Mouse (Mus musculus) heart, postnatal 0 days (tissue): ENCODE results near the gene Cpsf4. TPM values are rescaled to one million over a fixed set of nuclear protein-coding genes. Genes with fewer than 3 reads are reported as not detected.

Experiments
- ATAC-seq: fragments of 200-750 bp; cut with Nextera tagmentation; 2 replicates; pipeline ENCODE4 v1.8.0; 2017; ENCODE audit warnings: low read depth, moderate number of reproducible peaks, moderate library complexity; ENCODE audit not compliant: insufficient read depth
- DNase-seq: peaks from one replicate; pipeline ENCODE4 v3.0.0-alpha.2; 2016; ENCODE audit warnings: low spot score
- H3K27ac ChIP-seq: fragments of 300-500 bp; sonication (generic); 2 replicates; pipeline ENCODE4 v1.5.1; 2014; ENCODE audit warnings: low read depth, mild to moderate bottlenecking
- H3K27me3 ChIP-seq: fragments of 300-500 bp; sonication (generic); 2 replicates; pipeline ENCODE4 v1.6.1; 2014; ENCODE audit warnings: low read length, mixed read lengths; ENCODE audit not compliant: control insufficient read depth, insufficient read depth
- H3K36me3 ChIP-seq: fragments of 300-500 bp; sonication (generic); replicated peaks from 2 replicates; pipeline ENCODE4 v1.6.1; 2014; ENCODE audit warnings: low read length, mixed read lengths; ENCODE audit not compliant: control insufficient read depth, insufficient read depth
- H3K4me1 ChIP-seq: fragments of 300-500 bp; sonication (generic); 2 replicates; pipeline ENCODE4 v1.6.1; 2014; ENCODE audit warnings: antibody characterized with exemption; ENCODE audit not compliant: control insufficient read depth, insufficient read depth
- H3K4me2 ChIP-seq: fragments of 300-500 bp; sonication (generic); 2 replicates; pipeline ENCODE4 v1.6.1; 2014; ENCODE audit warnings: low read depth, mild to moderate bottlenecking, low read length, moderate library complexity
- H3K4me3 ChIP-seq: fragments of 300-500 bp; sonication (generic); 2 replicates; pipeline ENCODE4 v1.5.1; 2014; ENCODE audit warnings: low read depth, low read length
- H3K9ac ChIP-seq: fragments of 300-500 bp; sonication (generic); replicated peaks from 2 replicates; pipeline ENCODE4 v1.6.1; 2014; ENCODE audit warnings: low read depth, low read length, mixed read lengths
- H3K9me3 ChIP-seq: fragments of 300-500 bp; sonication (generic); replicated peaks from 2 replicates; pipeline ENCODE4 v1.6.1; 2016; ENCODE audit warnings: low read length; ENCODE audit not compliant: control insufficient read depth
- CTCF ChIP-seq: IDR thresholded peaks from 2 replicates; pipeline ENCODE4 v1.5.1; 2016; ENCODE audit warnings: antibody characterized with exemption, control low read depth, low read depth
- EP300 ChIP-seq: IDR thresholded peaks from 2 replicates; pipeline ENCODE4 v1.6.1; 2016; ENCODE audit warnings: antibody characterized with exemption, low read depth
- WGBS: fragments of 180-500 bp; shearing (Covaris S2); extraction: QIAGEN DNeasy Blood & Tissue Kit; methylation state at CpG from one replicate; pipeline ENCODE4 v1.1.7; 2014; 5-methylcytosine and 5-hydroxymethylcytosine counted together
- polyA plus RNA-seq: library from polyadenylated mRNA; unstranded; fragments of >200 nt; fragmentation: Nextera tagmentation; extraction: Ambion mirVana; gene quantifications from 2 replicates; pipeline ENCODE4 v1.2.1, GENCODE M21; 2015
- total RNA-seq: library from RNA; depleted of rRNA; stranded (reverse); fragments of >200 nt; gene quantifications from 2 replicates; pipeline ENCODE4 v1.2.3, GENCODE M21; 2014; ENCODE audit warnings: low replicate concordance; rRNA removed

Gene Cpsf4
- total RNA-seq (20.0 and 21.5 TPM in 2 replicates), polyA plus RNA-seq (14.5 and 14.9 TPM in 2 replicates)

- TF ChIP-seq CTCF = no peak
- peak; percentile 81; the same call in 1 of the 2 replicates for TF ChIP-seq EP300
- ATAC-seq = peak; percentile 93
- DNase-seq = peak; percentile 97
- Histone ChIP-seq H3K36me3 (peaks cover 32% of the 10 kb centered on the region), H3K27me3 (no peaks in the 10 kb centered on the region), H3K4me2 (peak within 1 kb of the TSS; percentile 81), H3K4me3 (peak within 1 kb of the TSS; percentile 79), H3K27ac (peak within 1 kb of the TSS; percentile 79), H3K4me1 (peaks cover 24% of the 10 kb centered on the region), H3K9me3 (no peaks in the 10 kb centered on the region), H3K9ac (peak within 1 kb of the TSS; percentile 94)
- under 1% methylated on average over 47 of the region's 51 CpGs for WGBS
Measured at GRCm38 (mm10) chr5:145166536-145167305, at the start of gene Cpsf4, which contains the start of gene Ptcd1. Gene Cpsf4 (plus strand): TSS chr5:145167213. Gene Ptcd1 (minus strand): TSS chr5:145167108.

DNA sequence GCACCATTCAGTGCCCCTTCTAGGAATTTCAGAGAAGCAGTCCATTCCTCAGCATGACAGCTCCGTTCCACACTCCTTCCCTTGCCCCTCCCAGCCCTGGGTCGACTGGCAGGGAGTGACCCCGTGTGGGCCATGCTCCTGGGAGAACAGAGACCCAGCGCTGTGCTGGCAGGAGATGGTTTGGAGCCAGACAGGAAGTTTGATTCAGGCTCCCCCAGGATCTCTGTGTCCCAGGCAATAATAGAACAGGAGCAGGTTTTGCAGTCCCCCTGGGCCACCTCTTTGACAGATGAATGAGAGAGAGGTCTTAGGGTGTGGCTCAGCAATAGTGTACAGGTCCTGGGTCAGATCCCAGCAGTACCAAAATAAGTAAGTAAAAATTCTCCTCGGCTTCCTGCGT lies 49.0 kb upstream of the Cpsf4 start:
- H3K4me3 ChIP-seq = no peak overlapping the region
- WGBS = 50% methylated on average over 6 of the region's 6 CpGs
- no peak overlapping the region for H3K4me2 ChIP-seq
- 0 out of 2 replicates have a peak overlapping the region, but pooled peaks have one; percentile 22 for H3K27ac ChIP-seq
- ATAC-seq = no peak
- no peaks in the 10 kb centered on the region for H3K27me3 ChIP-seq
- H3K9ac ChIP-seq = no peak overlapping the region
- TF ChIP-seq CTCF = no peak
- 0 out of 2 replicates have a peak, but pooled peaks cover 5% of the 10 kb centered on the region for H3K4me1 ChIP-seq
- DNase-seq = no peak
- H3K36me3 ChIP-seq = peaks cover 9% of the 10 kb centered on the region; the same call in 1 of the 2 replicates
- H3K9me3 ChIP-seq = no peaks in the 10 kb centered on the region

DNA sequence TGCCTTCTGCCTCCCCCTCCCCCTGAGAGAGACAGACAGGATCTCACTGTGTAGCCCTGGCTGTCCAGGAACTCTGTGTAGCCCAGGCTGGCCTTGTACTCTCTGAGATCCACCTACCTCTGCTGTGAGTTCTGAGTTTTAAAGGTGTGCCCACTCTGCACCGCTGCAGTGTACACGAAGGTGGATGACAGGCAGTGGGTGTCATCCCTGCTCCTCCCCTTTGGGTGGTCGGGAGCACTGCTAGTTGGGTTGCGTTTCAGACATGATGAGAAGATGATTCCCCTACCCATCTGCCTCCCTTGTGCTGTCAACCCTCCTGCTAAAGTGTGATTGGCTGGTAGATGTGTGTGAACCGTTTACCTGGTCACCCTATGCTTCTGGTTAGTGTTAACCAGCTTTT lies 48.6 kb upstream of the Cpsf4 start:
- H3K4me2 ChIP-seq = no peak overlapping the region
- no peaks in the 10 kb centered on the region for H3K27me3 ChIP-seq
- H3K4me1 ChIP-seq = 0 out of 2 replicates have a peak, but pooled peaks cover 5% of the 10 kb centered on the region
- no peak for TF ChIP-seq EP300
- TF ChIP-seq CTCF = no peak
- no peaks in the 10 kb centered on the region for H3K9me3 ChIP-seq
- WGBS = 84% methylated on average over 5 of the region's 5 CpGs
- H3K4me3 ChIP-seq = no peak overlapping the region
- DNase-seq = no peak
- H3K27ac ChIP-seq = 0 out of 2 replicates have a peak overlapping the region, but pooled peaks have one; percentile 22
- H3K36me3 ChIP-seq = peaks cover 14% of the 10 kb centered on the region; the same call in 1 of the 2 replicates
- no peak for ATAC-seq
- no peak overlapping the region for H3K9ac ChIP-seq

DNA sequence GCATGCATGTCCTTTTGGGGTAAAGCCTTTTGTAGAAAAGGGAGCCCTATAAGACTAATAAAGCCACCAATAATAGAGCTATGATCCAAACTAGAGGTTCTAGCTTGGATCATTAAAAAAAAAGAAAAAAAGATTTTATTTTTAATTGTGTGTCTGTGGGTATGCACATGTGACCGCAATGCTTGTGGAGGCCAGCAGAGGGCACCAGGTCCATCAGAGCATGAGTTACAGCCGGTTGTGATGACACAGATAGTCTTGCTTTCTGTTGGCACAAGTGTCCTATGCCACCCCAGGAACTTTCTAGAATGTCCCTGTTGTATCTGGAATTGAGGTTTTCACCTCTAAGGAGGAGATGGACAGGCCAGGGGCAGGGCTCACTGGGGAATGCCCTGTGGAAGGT lies 47.6 kb upstream of the Cpsf4 start:
- no peak overlapping the region for H3K4me2 ChIP-seq
- H3K27me3 ChIP-seq = no peaks in the 10 kb centered on the region
- no peak overlapping the region for H3K9ac ChIP-seq
- no peak overlapping the region for H3K4me3 ChIP-seq
- H3K27ac ChIP-seq = no peak overlapping the region
- 0 out of 2 replicates have a peak, but pooled peaks cover 5% of the 10 kb centered on the region for H3K4me1 ChIP-seq
- ATAC-seq (no peak), DNase-seq (no peak)
- H3K9me3 ChIP-seq = no peaks in the 10 kb centered on the region
- TF ChIP-seq CTCF (peak; percentile 14; the same call in 1 of the 2 replicates), EP300 (no peak)
- WGBS = 86% methylated on average over 2 of the region's 2 CpGs
- peaks cover 23% of the 10 kb centered on the region for H3K36me3 ChIP-seq

GRCm38 (mm10) chr5:145120921-145121320 lies 46.1 kb upstream of the Cpsf4 start:
- Histone ChIP-seq H3K4me2 (no peak overlapping the region), H3K4me3 (no peak overlapping the region), H3K27ac (peak overlapping the region; percentile 52), H3K36me3 (peaks cover 38% of the 10 kb centered on the region), H3K9ac (no peak overlapping the region), H3K4me1 (0 out of 2 replicates have a peak, but pooled peaks cover 5% of the 10 kb centered on the region), H3K27me3 (no peaks in the 10 kb centered on the region), H3K9me3 (no peaks in the 10 kb centered on the region)
- peak; percentile 41; the same call in 1 of the 2 replicates for TF ChIP-seq EP300
- TF ChIP-seq CTCF = no peak
- DNase-seq = no peak
- peak; percentile 25; the same call in 1 of the 2 replicates for ATAC-seq
- WGBS = 53% methylated on average over 7 of the region's 7 CpGs
